Mouse (Mus musculus) thymus, postnatal 10 days (tissue): ENCODE data around the gene Mcm10.

Source experiments
- DNase-seq, 2 experiments: peaks; one replicate each; pipeline ENCODE4 v3.0.0; 2021; ENCODE audit warnings: low spot score in 2 of 2

Gene Mcm10

GRCm38 (mm10) chr2:5012491-5013324, at the start of gene Mcm10:
TSS of gene Mcm10 (minus strand) at chr2:5012791.
- DNase-seq: peak; percentile 86 to 87

DNA sequence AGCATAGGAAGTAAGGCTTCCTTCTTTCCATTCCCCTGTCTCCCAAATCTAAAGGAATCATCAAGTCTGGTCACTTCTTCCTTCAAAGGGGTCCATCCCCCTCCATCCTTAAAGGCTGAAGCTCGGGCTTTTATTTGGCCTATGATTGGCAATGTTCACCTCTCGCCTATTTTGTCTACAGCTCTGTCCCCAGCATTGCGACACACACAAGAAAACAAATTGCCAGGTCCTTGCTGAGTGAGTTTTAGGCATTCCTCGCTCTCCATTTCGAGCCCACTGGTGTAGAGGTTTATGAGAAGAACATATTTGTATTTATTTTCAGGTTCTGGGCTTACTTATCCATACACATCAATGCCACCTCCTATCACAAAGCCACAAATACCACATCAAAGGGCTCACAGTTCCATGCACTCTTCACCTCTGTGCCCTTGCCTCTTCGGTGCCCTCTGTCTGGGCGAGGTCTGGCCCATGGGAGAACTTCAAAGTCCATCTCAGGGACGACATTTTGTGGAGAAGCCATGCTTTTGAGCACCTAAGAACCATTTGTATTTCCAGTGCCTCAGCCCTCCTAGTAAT, 48.6 kb upstream of the Mcm10 start:
- DNase-seq: no peak

GRCm38 (mm10) chr2:5059997-5060396, 47.4 kb upstream of the Mcm10 start:
- DNase-seq: no peak

DNA sequence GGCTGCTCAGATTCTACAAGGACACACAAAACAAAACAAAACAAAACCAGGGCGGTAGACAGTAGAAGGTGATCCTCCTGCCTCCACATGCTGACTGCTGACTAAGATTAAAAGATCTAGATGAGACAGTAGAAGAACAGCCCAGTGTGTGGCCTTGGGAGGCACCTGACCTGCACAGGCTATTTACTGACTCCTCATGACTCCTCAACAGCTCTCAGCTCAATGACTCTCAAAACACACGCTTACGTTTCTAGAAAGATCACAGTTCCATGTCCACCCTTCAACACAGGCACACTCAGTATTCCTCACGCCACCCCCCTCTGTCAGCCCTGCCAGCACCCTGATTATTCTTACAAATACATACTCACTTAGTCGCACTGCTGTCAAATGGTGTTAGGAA, 45.8 kb upstream of the Mcm10 start:
- no peak for DNase-seq

DNA sequence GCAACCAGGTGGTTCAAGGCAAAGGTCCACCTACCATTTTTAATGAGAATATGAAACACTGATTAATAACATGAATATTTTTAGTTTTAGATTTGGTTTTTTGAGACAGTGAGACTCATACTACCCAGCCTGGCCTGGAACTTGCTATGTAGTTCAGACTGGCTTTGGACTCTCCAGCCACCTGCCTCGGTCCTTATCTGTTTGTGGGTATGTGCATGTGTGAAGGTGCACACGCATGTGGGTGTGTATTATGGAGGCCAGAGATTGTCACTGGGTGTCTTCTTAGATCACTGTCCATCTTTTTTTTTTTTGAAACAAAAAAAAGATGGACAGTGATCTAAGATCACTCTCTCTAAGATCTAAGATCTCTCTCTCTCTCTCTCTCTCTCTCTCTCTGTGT, 38.0 kb upstream of the Mcm10 start:
- DNase-seq: no peak

DNA sequence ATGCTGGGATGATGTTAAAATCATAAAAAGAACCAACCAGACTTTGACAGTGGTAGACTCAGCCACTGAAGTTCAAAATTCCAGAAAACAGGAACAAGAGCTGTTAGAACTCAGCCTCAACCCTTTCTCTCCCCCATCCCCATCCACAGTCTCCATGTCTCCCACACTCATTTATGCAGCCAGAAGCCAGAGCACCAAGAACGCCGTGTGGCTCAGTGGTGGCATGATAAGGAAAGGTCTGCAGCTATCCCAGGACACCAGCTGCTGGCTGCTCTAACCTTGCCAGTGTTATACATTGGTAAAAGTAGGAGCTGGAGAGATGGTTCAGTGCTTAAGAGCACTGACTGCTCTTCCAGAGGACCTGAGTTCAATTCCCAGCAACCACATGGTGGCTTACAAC, 34.4 kb upstream of the Mcm10 start:
- no peak for DNase-seq

DNA sequence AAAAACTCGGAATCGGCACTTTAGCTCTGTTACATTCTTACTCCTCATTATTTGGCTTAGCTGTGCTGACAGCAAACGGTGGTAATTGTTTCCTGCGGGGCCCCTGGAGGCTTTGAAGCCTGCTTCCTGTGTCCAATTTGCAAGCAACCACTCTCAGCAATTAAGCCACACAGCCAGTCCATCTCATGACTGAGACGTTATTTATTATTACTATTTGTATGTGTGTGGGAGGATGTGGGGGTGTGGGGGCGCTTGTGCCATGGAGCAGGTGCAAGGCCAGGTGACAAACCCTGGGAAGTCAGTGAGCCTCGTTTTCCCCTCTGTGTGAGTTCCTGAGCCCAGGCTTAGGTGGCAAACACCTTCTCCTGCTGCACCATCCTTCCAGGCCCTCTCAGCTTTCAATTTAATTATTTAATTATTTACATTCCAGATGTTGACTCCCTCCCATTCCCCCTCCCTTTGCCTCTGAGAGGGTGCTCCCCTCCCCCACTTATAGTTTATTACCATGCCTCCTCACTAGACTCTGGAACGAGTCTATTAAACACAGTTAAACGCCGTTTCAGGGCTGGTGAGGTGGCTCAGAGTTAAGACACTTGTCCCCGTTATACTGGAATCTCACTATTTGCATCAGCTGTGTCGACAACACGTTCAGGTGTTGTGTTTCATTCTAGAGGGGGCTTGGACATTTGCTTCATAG, 32.8 kb upstream of the Mcm10 start:
- DNase-seq: no peak

DNA sequence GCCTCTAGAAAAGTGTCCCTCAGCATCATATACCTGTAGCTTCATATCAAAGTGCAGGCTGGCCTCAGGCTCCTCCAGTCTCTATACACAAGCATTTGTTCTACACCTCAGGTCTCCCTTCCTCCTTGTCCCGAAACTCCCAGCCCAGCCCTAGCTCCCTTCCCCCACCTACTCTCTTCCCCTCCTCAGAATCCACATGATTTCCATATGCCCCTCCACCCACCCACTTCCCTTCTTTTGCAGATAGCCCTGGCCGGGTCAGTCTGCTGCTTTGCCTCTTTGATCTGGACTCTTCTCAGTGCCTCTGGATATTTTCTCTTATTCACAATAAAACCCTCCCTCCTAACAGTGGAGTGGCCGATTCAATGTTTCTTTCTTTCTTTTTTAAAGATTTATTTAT, 31.7 kb upstream of the Mcm10 start:
- DNase-seq: no peak

- no peak for DNase-seq
These were observed 30.8 kb upstream of the Mcm10 start for GRCm38 (mm10) chr2:5043476-5043761.

DNA sequence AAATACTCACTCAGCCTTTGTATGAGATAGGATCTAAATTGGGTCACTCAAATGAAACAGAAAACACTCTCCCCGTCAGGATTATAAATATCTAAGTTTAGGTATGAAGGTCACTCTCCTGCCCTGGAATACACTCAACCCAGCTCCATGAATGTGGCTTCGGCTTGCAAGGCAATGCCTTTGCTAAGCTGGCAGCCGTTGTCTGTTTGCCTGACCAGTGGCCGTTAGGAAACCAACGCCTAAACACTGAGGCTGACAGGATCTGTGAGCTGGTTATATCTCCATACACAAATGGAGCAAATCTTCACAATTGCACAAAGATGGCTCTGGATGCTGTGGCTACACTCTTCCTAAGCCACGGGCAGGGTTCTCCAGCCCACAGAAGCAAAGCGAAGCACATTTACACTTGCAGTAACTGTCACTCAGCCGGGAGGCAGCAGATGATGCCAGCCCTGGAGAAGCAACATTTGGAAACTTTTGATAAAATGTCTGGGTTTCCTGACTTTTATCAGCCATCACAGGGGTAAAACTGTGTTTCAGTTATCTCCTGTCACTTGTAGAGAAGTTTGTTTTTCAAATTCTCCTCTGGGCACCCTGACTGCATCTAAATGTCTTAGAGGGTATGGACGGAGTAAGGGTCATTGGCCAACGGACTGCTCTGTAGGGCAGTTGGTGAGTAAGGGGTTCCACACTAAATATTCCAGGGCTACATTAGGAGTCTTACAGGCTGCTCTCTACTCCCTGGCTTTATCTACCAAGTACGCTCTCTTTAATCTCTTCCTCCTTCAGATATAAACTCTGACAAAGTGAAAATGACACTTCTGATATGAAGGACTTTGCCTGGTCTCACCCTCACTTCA, 30.3 kb upstream of the Mcm10 start:
- DNase-seq: no peak

DNA sequence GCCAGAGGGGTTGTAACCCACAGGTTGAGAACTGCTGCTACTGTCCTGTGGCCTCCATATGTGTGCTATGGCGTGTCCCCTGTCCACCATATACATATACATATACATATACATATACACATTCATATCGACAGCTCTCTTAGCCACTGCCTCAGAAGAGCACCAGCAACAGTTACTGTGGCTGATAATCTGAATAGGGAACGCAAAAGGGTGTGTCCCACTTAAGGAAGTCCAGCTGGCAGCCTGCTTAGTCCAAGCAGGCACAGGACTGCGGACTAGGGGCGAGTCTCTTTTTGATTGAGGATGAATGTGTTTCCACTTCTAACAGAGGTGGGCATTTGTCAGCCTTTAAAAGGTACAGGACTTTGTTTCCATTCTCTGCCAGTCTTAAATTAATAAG, 29.3 kb upstream of the Mcm10 start:
- no peak for DNase-seq

GRCm38 (mm10) chr2:5040281-5041161, 27.9 kb upstream of the Mcm10 start:
- DNase-seq: no peak

GRCm38 (mm10) chr2:5039350-5040170, 27.0 kb upstream of the Mcm10 start:
- no peak for DNase-seq

DNA sequence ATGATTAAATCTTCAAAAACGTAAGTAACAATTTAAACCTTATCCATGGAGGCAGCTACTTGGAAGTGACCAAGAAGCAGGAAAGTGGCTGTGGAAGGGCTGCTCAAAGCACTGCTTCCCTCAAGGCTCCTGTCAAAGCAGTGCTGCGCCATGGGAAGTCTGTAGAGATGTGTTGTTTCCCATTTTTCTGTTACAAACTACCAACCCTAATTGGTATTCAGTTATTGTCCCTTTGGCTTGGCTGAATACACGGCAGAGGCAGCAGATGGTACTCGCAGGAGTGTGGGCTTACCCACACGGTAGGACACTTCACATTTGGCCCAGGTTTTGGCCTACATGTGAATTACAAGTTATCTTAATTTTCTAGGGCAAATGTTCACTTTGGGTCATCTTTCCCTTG, 25.7 kb upstream of the Mcm10 start:
- DNase-seq: no peak

GRCm38 (mm10) chr2:5037390-5037789, 24.8 kb upstream of the Mcm10 start:
- DNase-seq: no peak

DNA sequence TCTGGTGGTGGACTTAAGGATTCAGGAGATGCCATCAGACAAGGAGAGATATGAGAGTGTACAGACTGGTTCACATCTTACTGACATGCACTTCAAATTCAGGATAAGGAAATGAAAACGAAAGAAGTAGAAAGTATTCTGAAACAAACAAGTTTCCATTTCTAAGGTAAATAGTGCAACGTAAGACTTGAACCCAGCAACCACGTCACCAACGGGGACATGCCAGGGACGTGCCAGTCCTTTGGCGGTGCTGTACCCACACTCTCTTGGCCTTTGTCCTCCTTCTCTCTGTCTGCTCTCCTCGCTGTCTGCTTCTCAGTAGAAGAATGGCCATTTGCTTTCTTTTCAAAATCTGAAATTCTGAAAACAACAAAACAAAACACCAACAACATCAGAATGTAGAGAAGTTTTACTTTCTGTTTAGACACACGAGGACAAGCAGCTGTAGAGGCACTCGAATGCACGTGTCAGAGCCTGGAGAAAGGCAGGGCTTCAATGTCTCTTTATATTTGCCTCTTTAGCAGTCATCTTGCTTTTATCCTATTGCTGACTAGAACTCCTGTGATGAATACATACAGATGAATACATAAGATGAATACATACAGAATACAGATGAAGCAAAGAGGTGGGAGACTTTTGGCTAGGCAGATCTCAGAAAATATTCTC, 24.0 kb upstream of the Mcm10 start:
- no peak for DNase-seq

DNA sequence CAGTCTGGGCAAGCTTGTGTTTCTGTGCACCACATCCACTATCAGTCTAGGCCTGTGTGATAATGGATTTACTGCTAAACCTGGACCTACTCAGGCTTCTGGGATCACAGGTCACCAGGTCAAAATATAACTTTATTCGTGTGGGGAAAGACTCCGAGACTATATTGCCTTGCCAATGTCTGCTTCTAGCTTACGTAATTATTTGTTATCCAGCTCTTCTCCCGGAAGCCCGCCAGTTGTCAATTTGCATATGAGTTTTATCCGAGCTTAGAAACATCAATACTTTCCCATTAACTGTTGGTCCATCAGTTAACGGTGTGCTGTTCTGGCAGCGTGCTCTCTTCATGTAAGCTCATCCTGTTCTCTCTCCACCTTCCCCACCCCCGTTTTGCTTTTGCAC, 22.6 kb upstream of the Mcm10 start:
- no peak for DNase-seq

GRCm38 (mm10) chr2:5034801-5035200, 22.2 kb upstream of the Mcm10 start:
- DNase-seq: no peak

DNA sequence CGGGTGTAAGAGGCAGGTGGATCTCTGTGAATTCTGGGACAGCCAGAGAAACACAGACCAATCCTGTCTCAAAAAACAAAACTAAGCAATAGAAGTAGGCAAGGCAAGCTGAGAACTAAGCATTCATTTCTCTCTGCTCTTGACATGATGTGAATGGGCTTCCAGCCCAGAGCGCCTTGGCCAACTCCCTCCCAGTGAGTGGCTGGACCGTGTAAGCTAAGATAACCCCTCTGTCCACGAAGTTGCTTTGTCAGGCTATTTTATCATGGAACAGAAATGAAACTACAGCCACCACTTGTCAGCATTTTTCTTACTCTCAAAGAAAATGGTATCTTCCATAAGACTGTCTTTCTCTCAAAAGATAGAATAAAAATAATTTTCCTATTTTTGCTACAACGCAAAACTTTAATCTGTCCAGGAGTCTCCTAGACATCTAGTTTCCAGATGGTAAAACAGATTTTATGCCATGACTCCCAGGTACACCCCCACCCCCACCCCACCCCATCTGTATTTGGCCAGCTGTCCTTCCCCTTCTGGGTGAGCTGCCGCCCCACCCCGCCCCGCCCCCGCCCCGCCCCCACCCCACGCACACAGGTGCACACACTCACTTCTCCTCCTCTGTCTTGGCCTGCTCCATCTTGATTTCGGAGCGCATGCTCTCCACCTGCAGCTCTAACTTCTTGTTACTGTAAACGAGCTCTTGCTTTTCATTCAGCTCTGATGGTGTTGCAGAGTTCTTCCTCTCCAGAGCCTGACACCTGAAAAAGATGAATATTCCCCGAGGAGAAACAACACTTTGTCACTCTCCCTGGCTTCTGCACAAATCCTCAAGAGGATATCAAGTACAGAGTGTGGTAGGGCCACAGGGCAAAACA, 21.2 kb upstream of the Mcm10 start:
- DNase-seq: no peak
